Mouse (Mus musculus): ENCODE measurements around the gene Ext2. TPM values are rescaled to one million over a fixed set of nuclear protein-coding genes. Genes with fewer than 3 reads are reported as not detected.

The Ext2 gene
- polyA plus RNA-seq, 1 experiment from 2014 or later: 76.0 TPM

GRCm38 (mm10) chr2:93615845-93616689, 206.3 kb downstream of the Ext2 start:
- DNase-seq (ENCODE audit: low spot score): peak; percentile 63
- 42% methylated on average over 27 of the region's 27 CpGs for WGBS

GRCm38 (mm10) chr2:93613020-93613419, 209.3 kb downstream of the Ext2 start:
- peaks cover 51% of the 10 kb centered on the region for H3K4me1 ChIP-seq
- H3K36me3 ChIP-seq (replicated peaks): no peaks in the 10 kb centered on the region
- H3K9me3 ChIP-seq: no peaks in the 10 kb centered on the region
- H3K27ac ChIP-seq (replicated peaks): no peak overlapping the region
- no peak for DNase-seq (ENCODE audit: low spot score)
- no peak overlapping the region for H3K4me3 ChIP-seq
- 85% methylated on average over 7 of the region's 7 CpGs for WGBS
- H3K27me3 ChIP-seq (replicated peaks; ENCODE audit: low read depth, poor library complexity, severe bottlenecking): peaks cover 11% of the 10 kb centered on the region

More at GRCm38 (mm10) chr2:93615845-93616689, 206.3 kb downstream of the Ext2 start:
- no peaks in the 10 kb centered on the region for H3K9me3 ChIP-seq
- peak overlapping the region; percentile 43 for H3K4me3 ChIP-seq
- H3K27me3 ChIP-seq (replicated peaks; ENCODE audit: low read depth, poor library complexity, severe bottlenecking): peaks cover 24% of the 10 kb centered on the region
- peak overlapping the region; percentile 80 for H3K27ac ChIP-seq (replicated peaks)
- peaks cover 78% of the 10 kb centered on the region for H3K4me1 ChIP-seq
- H3K36me3 ChIP-seq (replicated peaks): no peaks in the 10 kb centered on the region

Other genes with a start within 250 kb of the Ext2 start
- 22.4 and 22.7 TPM in 2 replicates for gene Alx4, start 180.2 kb downstream of the Ext2 start, polyA plus RNA-seq (2016; fragmentation: Nextera tagmentation; extraction: Ambion mirVana)
- 10.9 and 11.2 TPM in 2 replicates for gene Accs, start 27.4 kb upstream of the Ext2 start, polyA plus RNA-seq (2016; fragmentation: Nextera tagmentation; extraction: Ambion mirVana)
- 0.14 and 0.34 TPM in 2 replicates for gene Accsl, start 46.6 kb upstream of the Ext2 start, polyA plus RNA-seq (2016; fragmentation: Nextera tagmentation; extraction: Ambion mirVana)
- 1.9 and 2.4 TPM in 2 replicates for gene Gm13889, start 134.6 kb upstream of the Ext2 start, polyA plus RNA-seq (2016; fragmentation: Nextera tagmentation; extraction: Ambion mirVana)
- not detected in 2 replicates for gene Gm27027, start 173.8 kb upstream of the Ext2 start, polyA plus RNA-seq (2016; fragmentation: Nextera tagmentation; extraction: Ambion mirVana)
- 55.5 and 57.0 TPM in 2 replicates for gene Alkbh3, start 188.2 kb upstream of the Ext2 start, polyA plus RNA-seq (2016; fragmentation: Nextera tagmentation; extraction: Ambion mirVana)